Mouse (Mus musculus): ENCODE measurements at regions not wholly inside any gene's neighbourhood (a gene's known extent, or its start where the extent isn't known, plus 50 kb on each side); places are given as distances from the start of the nearest gene placed in this dataset.
A peak's percentile ranks its signal among the peaks of the same experiment; 100 is the strongest.
"Not testable (repeated sequence)": the region's sequence is repeated elsewhere in the genome, so short reads cannot be mapped to it uniquely, and the experiment has no call there.

DNA sequence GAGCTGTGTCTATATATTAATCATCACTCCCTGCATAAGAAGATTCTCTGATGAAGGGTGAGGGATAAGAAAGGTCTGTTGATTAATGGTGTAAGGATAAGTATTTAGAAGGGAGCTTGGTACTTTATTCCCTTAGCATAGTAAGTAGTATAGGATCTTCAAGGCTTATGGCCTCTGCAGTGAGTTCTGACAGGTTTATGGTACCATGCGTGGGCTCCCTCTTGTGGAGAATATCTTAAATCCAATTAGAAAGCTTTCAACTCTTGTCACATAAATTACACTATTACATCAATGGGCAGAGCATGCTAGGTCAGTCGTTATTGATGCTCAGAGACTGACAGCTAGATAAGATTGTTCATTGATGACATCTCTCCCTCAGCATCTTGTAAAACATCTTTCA is 112.7 kb upstream of the Grin3a start:
- intact Hi-C loops (cut with DNase I) = loop anchor here (1.0 to 2.0 kb wide), 2 partner anchors 112 to 269 kb away; no protein-coding TSS in a partner anchor
- DNase-seq (ENCODE audit: low spot score in 2 of 2) = peak; percentile 7 to 22

DNA sequence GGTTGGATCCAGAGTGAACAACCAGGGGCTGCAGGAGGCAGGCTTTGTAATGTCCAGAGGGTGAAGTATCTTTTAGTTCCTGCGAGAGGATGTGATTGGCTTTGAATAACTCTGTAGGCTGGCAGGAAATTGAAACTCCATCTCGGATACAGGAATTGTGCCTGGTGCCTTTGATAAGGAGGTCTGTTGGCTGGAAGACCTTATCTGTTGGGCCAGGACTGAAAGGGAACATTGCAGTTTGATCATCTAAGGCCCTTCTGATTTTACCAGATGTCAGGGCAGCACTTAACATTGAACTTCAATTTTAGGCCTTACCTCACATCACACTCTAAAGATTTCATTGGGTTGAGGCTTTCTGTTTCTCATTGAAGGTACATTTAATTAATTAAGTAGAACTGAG is 111.3 kb upstream of the Grin3a start:
- intact Hi-C loops (cut with DNase I) = no loop called here
- DNase-seq (ENCODE audit: low spot score in 2 of 2) = no peak

DNA sequence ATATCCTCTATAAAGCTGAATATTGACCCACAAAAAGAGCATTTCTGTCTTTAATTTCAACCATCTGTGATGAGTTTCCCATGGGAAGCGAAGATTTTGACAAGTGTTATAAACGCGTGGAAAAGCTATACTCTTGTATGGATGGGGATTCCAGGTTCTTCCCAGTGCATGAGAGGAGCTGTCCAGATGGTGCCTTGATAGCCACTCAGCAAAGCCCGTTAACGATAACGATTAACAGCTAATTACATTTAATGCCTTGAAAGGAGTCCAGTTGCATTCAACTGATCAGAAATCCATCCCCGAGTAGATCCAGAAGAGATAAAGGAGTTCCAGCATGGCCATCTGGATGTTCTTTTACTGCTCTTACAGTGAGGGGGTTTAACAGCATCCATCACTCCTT is 100.8 kb upstream of the Grin3a start:
- intact Hi-C loops (cut with DNase I) = no loop called here
- no peak for DNase-seq (ENCODE audit: low spot score in 2 of 2)

DNA sequence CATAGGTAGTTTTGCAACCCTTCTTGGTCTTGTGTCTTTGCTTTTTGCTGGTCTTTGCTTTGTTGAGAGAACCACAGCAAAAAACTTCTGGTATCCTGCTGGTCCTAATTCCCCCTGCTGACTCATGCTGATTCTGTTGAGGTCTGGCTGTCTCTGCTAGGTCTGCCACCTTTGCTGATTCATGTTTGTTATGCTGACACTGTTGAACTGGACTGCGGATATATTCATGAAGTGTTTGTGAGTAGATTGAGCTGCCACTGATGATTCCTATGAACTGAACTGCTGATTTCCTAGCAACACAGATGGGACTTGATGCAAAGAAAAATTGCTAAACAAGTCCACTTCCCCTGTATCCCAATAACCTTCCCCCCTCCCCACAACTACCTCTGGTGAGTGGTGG is 91.9 kb upstream of the Grin3a start:
- intact Hi-C loops (cut with DNase I) = no loop called here
- no peak for DNase-seq (ENCODE audit: low spot score in 2 of 2)

DNA sequence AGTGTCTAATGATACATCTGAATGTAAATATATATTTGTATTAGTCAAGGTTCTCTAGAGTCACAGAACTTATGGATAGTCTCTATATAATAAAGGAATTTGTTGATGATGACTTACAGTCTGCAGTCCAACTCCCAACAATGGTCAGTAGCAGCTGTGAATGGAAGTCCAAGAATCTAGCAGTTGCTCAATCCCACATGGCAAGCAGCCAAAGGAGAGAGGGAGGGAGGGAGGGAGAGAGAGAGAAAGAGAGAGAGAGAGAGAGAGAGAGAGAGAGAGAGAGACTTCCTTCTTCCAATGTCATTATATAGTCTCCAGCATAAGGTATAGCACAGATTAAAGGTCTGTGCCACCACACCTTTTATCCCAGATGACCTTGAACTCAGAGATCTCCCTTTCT is 84.1 kb upstream of the Grin3a start:
- intact Hi-C loops (cut with DNase I); DNase-seq (ENCODE audit: low spot score in 2 of 2): not testable (repeated sequence)

DNA sequence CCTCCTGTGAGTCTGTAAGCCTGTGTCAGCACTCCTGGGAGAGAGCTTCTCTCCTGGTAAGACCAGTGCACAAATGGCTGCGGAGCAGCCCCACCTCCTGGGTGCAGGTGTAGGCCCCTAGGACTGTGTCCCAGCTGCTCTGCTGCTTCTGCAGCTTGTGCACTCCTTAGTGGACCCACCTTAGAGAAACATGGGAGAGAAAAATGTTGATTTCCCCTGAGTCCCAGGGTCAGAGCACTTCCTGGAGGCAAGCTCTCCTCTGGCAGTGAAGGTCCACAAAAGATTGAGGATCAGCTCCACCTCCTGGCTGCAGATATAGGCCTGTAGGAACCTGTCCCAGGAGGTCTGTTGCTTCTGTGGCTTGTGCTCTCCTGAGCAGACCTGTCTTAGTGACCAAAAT is 81.5 kb upstream of the Grin3a start:
- no peak for DNase-seq (ENCODE audit: low spot score in 2 of 2)

DNA sequence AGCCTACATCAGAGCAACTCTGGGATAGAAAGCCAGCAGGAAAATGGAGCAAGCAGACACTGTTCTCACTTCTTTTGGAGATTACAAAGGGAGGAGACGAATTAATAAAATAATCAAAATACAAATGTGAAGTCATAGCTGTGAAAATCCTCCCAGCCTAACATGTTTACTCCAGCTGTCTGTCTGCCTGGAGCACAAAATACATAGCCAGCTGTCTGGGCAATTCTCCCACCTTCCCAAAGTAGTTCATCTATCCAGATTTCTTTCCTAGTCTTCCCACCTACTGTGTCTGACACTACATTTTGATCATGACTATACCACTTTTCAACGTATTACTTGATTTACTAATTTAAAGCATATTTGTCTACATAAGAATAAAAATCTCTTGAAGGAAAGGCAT is 68.7 kb upstream of the Grin3a start:
- intact Hi-C loops (cut with DNase I) = no loop called here
- no peak for DNase-seq (ENCODE audit: low spot score in 2 of 2)

More for the DNA sequence above, 81.5 kb upstream of the Grin3a start:
- intact Hi-C loops (cut with DNase I) = no loop called here

DNA sequence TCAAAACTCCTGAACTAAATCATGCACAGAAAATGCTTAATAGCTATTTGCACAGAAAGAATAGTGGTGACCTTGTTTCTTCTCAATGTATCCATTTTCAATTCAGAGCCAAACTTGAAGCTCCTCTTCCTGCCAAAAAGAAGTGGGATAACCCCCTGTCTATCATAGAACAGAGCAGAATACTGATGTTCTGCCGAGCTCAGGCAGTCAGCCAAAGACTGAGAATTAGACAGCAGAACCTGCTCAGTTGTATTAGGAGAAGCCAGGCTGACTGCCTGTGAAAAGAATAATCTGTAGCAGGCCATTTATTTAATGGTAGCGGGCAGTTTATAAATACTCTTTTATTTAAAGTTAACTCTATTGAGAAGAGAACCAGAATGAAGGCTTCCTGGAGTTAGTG is 68.1 kb upstream of the Grin3a start:
- intact Hi-C loops (cut with DNase I) = no loop called here
- peak; percentile 38 to 61 for DNase-seq (ENCODE audit: low spot score in 2 of 2)
